Mouse (Mus musculus) liver, postnatal 0 days (tissue): ENCODE measurements around the gene Car5a.

ENCODE experiments used
- CTCF ChIP-seq: sonication (generic); IDR thresholded peaks from 2 replicates; pipeline ENCODE4 v1.5.1; 2016; ENCODE audit warnings: antibody characterized with exemption, low read depth
- EP300 ChIP-seq: IDR thresholded peaks from 2 replicates; pipeline ENCODE4 v1.6.1; 2016; ENCODE audit warnings: antibody characterized with exemption, low read depth, mild to moderate bottlenecking

DNA sequence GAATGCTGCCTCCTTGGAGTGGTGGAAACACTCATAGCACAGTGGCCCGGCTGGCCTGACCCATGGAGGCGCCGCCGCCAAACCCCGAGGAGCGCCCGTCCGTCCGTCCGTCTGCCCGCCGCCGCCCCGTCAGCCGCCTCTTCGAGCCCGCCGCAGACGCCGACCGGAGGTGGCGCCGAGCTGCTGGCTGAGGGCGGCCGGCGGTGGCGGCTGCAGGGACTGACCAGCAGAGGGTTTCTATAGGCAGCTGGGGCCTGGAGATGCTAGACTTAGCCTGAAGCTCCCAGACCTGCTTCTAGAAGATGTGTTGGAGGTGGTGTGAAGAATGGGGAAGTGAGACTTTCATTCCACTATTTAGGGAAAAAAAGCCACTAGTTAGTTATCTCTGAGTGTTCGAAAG is 29.2 kb upstream of the Car5a start:
- TF ChIP-seq CTCF (no peak), EP300 (no peak)
